Mouse (Mus musculus): Measurements from ENCODE around the gene Ddx10. TPM values are rescaled to one million over a fixed set of nuclear protein-coding genes. Genes with fewer than 3 reads are reported as not detected.
A peak's percentile ranks its signal among the peaks of the same experiment; 100 is the strongest.

The Ddx10 gene
- polyA plus RNA-seq, 2 experiments = 14.3 to 26.9 TPM

DNA sequence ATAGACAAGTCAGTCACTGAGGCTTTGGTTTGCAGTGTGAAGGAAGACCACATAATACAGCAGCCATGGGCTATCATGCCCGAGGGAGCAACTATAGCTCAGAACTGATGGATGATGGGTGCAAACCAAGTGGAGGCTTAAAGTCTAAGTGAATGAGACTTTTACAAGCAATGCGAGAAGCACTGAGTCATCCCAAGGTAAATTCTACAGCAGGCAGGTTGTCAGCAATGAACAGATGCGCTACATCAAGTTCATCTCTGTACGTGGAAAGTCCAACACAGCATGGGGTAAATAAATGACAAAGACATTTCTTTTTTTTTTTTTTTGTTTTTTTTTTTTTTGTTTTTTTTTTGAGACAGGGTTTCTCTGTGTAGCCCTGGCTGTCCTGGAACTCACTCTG is 24.9 kb upstream of the Ddx10 start:
- Histone ChIP-seq H3K9ac (ENCODE audit: low read depth, low read length, severe bottlenecking) (no peak overlapping the region; the same call in 1 of the 2 replicates), H3K27ac (replicated peaks; ENCODE audit: low read depth, low read length) (0 out of 2 replicates have a peak overlapping the region, but pooled peaks have one; percentile 43), H3K4me2 (replicated peaks; ENCODE audit: low read depth, low read length, severe bottlenecking) (no peak overlapping the region), H3K27me3 (ENCODE audit: control insufficient read depth, insufficient read depth, low read length) (no peaks in the 10 kb centered on the region), H3K9me3 (ENCODE audit: control insufficient read depth, low read length) (no peaks in the 10 kb centered on the region), H3K36me3 (ENCODE audit: control insufficient read depth, insufficient read depth, low read length) (no peaks in the 10 kb centered on the region), H3K4me1 (ENCODE audit: control insufficient read depth, insufficient read depth, low read length) (peaks cover 7% of the 10 kb centered on the region), H3K4me3 (replicated peaks; ENCODE audit: low read length) (no peak overlapping the region)
- TF ChIP-seq POLR2A (IDR thresholded peaks at IDR 0.05; ENCODE audit: borderline replicate concordance, extremely low read depth, insufficient read depth, insufficient read length) = no peak
- ATAC-seq (ENCODE audit: low FRiP score, low read depth) = no peak
- DNase-seq (ENCODE audit: low spot score) = no peak
- 74% methylated on average over 4 of the region's 4 CpGs for WGBS

DNA sequence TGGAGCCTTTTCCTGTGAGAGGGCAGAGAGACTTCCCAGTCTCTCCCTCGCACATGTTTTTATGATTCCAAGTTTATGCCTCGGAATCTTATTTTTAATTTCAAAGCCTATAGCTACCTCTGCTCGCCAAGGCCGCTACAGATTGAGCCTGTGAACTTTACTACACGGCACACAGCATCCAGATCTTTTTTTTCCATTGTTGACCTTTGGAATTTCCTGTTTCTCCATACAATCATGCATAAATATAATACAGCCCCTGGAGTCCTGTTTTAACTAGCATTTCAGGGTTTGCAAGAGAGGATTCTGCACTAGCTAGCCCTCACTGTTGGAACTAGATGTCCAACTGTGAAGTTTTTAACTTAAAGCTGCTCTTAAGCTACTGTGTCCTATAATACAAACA is 24.4 kb upstream of the Ddx10 start:
- Histone ChIP-seq H3K36me3 (ENCODE audit: control insufficient read depth, insufficient read depth, low read length) (no peaks in the 10 kb centered on the region), H3K4me3 (replicated peaks; ENCODE audit: low read length) (no peak overlapping the region), H3K27ac (replicated peaks; ENCODE audit: low read depth, low read length) (no peak overlapping the region), H3K27me3 (ENCODE audit: control insufficient read depth, insufficient read depth, low read length) (no peaks in the 10 kb centered on the region), H3K4me1 (ENCODE audit: control insufficient read depth, insufficient read depth, low read length) (peaks cover 7% of the 10 kb centered on the region), H3K4me2 (replicated peaks; ENCODE audit: low read depth, low read length, severe bottlenecking) (no peak overlapping the region), H3K9ac (ENCODE audit: low read depth, low read length, severe bottlenecking) (no peak overlapping the region; the same call in 1 of the 2 replicates), H3K9me3 (ENCODE audit: control insufficient read depth, low read length) (no peaks in the 10 kb centered on the region)
- no peak for TF ChIP-seq POLR2A (IDR thresholded peaks at IDR 0.05; ENCODE audit: borderline replicate concordance, extremely low read depth, insufficient read depth, insufficient read length)
- ATAC-seq (ENCODE audit: low FRiP score, low read depth) (no peak), DNase-seq (ENCODE audit: low spot score) (no peak)
- 8% methylated on average over 5 of the region's 5 CpGs for WGBS

DNA sequence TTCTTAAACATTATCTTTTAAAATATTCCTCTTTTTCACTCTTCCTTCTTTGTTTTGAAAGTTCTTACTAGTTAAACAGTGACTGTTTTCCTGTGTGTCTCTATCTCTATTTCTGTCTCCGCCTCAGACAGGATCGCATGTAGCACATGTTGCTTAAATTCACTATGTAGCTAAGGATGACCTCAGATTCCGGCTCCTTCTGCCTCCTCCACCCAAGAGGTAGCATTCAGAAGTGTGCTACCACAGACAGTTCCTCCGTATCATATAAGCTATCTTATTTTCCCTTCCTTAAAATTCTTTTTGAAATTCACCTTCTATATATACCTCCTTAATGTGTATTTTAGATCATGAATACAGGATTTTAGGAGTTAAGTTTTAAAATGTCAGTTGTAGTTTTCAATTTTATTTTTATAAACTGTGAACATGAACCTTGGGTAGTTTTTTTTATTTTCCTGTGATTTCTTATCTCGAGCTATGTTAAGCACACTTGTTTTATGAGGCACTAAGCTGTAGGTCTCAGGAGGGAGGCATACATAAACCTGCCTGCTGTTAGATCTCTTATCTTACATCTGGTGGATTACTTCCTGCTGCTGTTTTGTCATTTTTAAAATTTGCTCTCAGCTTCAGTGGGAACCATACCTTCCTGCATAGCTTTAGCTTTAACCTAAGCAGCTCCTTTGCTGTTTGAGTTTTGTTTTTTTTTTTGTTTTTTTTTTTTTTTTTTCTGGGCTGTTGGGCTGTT is 23.6 kb upstream of the Ddx10 start:
- 52% methylated on average over 5 of the region's 5 CpGs for WGBS
- no peaks in the 10 kb centered on the region for H3K27me3 ChIP-seq (ENCODE audit: control insufficient read depth, insufficient read depth, low read length)
- no peaks in the 10 kb centered on the region for H3K36me3 ChIP-seq (ENCODE audit: control insufficient read depth, insufficient read depth, low read length)
- no peak overlapping the region for H3K4me2 ChIP-seq (replicated peaks; ENCODE audit: low read depth, low read length, severe bottlenecking)
- no peak overlapping the region for H3K9ac ChIP-seq (ENCODE audit: low read depth, low read length, severe bottlenecking)
- ATAC-seq (ENCODE audit: low FRiP score, low read depth) = no peak
- H3K4me3 ChIP-seq (replicated peaks; ENCODE audit: low read length) = no peak overlapping the region
- H3K4me1 ChIP-seq (ENCODE audit: control insufficient read depth, insufficient read depth, low read length) = peaks cover 7% of the 10 kb centered on the region
- no peak for TF ChIP-seq POLR2A (IDR thresholded peaks at IDR 0.05; ENCODE audit: borderline replicate concordance, extremely low read depth, insufficient read depth, insufficient read length)
- H3K9me3 ChIP-seq (ENCODE audit: control insufficient read depth, low read length) = no peaks in the 10 kb centered on the region
- no peak for DNase-seq (ENCODE audit: low spot score)
- no peak overlapping the region for H3K27ac ChIP-seq (replicated peaks; ENCODE audit: low read depth, low read length)

DNA sequence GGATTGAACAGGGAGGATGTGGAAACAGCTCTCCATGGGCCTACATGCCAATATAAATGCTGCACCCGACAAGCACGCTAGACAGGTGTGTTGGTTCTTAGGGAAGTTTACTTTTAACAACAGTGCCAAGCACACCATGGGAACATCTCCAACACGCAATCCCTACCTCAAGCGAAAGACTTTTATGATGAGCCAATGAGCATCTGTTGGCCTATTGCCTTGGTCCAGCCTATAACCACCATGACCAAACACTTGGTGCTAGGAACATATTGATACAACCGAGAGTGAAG is 21.6 kb upstream of the Ddx10 start:
- Histone ChIP-seq H3K9me3 (ENCODE audit: control insufficient read depth, low read length) (no peaks in the 10 kb centered on the region), H3K4me2 (replicated peaks; ENCODE audit: low read depth, low read length, severe bottlenecking) (no peak overlapping the region), H3K4me1 (ENCODE audit: control insufficient read depth, insufficient read depth, low read length) (peaks cover 7% of the 10 kb centered on the region), H3K27ac (replicated peaks; ENCODE audit: low read depth, low read length) (no peak overlapping the region), H3K4me3 (replicated peaks; ENCODE audit: low read length) (no peak overlapping the region), H3K9ac (ENCODE audit: low read depth, low read length, severe bottlenecking) (no peak overlapping the region), H3K36me3 (ENCODE audit: control insufficient read depth, insufficient read depth, low read length) (no peaks in the 10 kb centered on the region), H3K27me3 (ENCODE audit: control insufficient read depth, insufficient read depth, low read length) (no peaks in the 10 kb centered on the region)
- no peak for TF ChIP-seq POLR2A (IDR thresholded peaks at IDR 0.05; ENCODE audit: borderline replicate concordance, extremely low read depth, insufficient read depth, insufficient read length)
- DNase-seq (ENCODE audit: low spot score) = no peak
- no peak for ATAC-seq (ENCODE audit: low FRiP score, low read depth)
- WGBS = 90% methylated on average over 5 of the region's 5 CpGs

DNA sequence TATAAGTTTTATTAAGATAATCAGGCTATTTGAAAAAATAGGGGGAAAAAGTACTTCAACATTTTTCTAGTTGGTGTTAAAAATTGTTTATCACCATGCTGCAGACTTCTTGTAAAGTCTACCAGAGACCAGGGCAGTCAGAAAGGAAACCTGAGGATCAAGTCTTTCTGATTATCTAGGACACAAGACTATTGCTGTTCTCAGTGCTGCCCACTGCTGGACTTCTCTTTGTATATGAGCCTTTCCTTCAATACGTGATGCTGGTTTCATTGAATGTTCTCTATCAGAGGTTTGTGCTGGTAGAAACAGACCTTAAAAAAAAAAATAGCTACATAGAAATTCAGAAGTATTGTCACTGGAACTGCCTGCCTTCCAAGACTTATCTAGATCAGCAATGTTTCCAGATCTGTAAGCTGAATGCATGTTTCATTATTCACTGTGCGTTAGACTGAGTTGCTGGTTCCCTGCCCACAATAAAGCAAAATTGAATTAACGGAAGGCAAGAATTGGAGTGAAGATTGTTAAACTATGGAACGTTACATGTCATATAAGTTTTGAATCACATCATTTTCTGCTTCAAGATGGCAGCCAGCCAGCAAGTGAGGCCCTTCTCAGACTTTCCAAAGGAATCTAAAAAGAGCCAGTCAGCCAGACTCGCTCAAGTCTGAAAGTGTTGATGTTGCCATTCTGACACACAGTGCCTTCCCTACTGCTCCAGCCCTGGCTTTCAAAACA is 21.0 kb upstream of the Ddx10 start:
- Histone ChIP-seq H3K27ac (replicated peaks; ENCODE audit: low read depth, low read length) (no peak overlapping the region), H3K4me3 (replicated peaks; ENCODE audit: low read length) (no peak overlapping the region), H3K4me1 (ENCODE audit: control insufficient read depth, insufficient read depth, low read length) (peaks cover 7% of the 10 kb centered on the region), H3K9me3 (ENCODE audit: control insufficient read depth, low read length) (no peaks in the 10 kb centered on the region), H3K36me3 (ENCODE audit: control insufficient read depth, insufficient read depth, low read length) (no peaks in the 10 kb centered on the region), H3K9ac (ENCODE audit: low read depth, low read length, severe bottlenecking) (no peak overlapping the region), H3K4me2 (replicated peaks; ENCODE audit: low read depth, low read length, severe bottlenecking) (no peak overlapping the region), H3K27me3 (ENCODE audit: control insufficient read depth, insufficient read depth, low read length) (no peaks in the 10 kb centered on the region)
- no peak for TF ChIP-seq POLR2A (IDR thresholded peaks at IDR 0.05; ENCODE audit: borderline replicate concordance, extremely low read depth, insufficient read depth, insufficient read length)
- ATAC-seq (ENCODE audit: low FRiP score, low read depth) (no peak), DNase-seq (ENCODE audit: low spot score) (peak; percentile 70)
- 61% methylated on average over 5 of the region's 5 CpGs for WGBS

All from limb, embryonic 14.5 days (tissue).